1 mouse cellular context compared by ENCODE assay signal in the genomic region with DNA sequence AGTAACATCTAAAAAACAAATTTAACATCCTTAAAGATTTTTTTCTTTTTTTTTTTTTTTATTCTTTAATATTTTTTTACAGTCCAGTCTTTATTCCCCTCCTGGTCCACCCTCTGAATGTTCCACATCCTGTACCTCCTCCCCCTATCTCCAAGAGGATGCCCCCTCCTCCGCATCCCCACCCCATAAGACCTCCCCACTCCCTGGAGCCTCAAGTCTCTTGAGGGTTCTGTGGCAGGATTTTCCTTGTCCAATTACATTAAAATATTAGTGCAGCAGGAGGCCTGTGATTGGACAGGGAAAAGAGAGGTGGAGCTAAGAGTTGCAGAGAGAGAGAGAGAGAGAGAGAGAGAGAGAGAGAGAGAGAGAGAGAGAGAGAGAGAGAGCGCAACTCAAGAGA. TPM values are rescaled to one million over a fixed set of nuclear protein-coding genes. Genes with fewer than 3 reads are reported as not detected.
"Had no signal": no experiment of that assay in that cellular context is flagged by ENCODE, and none has a peak within 500 bp of the region (broad histone marks: within the 10 kb centered on the region; RNA-seq: fewer than 3 reads in every experiment).

No protein-coding gene starts in this region.

RNA-seq across cellular contexts. Expression of a gene that starts 31.4 kb away (rescaled TPM):
- polyA plus RNA-seq: neural tube, embryonic 14.5 days had no signal
